Mouse (Mus musculus) small intestine, adult 2 months (tissue): ENCODE results near the gene St5. TPM values are rescaled to one million over a fixed set of nuclear protein-coding genes. Genes with fewer than 3 reads are reported as not detected.

Source experiments
- H3K27ac ChIP-seq: fragments of 200-500 bp; 2 replicates; pipeline ENCODE4 v1.5.1; 2012; ENCODE audit warnings: low read depth, low read length, control low read depth, inconsistent platforms; ENCODE audit not compliant: insufficient read depth
- H3K27me3 ChIP-seq: fragments of 200-500 bp; 2 replicates; pipeline ENCODE4 v1.6.1; 2012; ENCODE audit warnings: mild to moderate bottlenecking, moderate library complexity, low read length, inconsistent platforms; ENCODE audit not compliant: control insufficient read depth, insufficient read depth
- H3K36me3 ChIP-seq: fragments of 200-500 bp; 2 replicates; pipeline ENCODE4 v1.6.1; 2012; ENCODE audit warnings: mild to moderate bottlenecking, low read length, control low read depth, inconsistent platforms; ENCODE audit not compliant: control insufficient read depth, insufficient read depth
- H3K4me1 ChIP-seq: fragments of 200-500 bp; 2 replicates; pipeline ENCODE4 v1.6.1; 2012; ENCODE audit warnings: low read length, inconsistent platforms, mixed read lengths; ENCODE audit not compliant: control insufficient read depth, insufficient read depth, insufficient read length
- H3K4me3 ChIP-seq: fragments of 200-500 bp; 2 replicates; pipeline ENCODE4 v1.5.1; 2012; ENCODE audit warnings: low read depth, mild to moderate bottlenecking, control low read depth, inconsistent platforms, low read length, moderate library complexity
- CTCF ChIP-seq: fragments of 200-500 bp; IDR thresholded peaks from 2 replicates; pipeline ENCODE4 v1.5.1; 2012; ENCODE audit warnings: low read depth, mild to moderate bottlenecking, control low read depth, inconsistent platforms, low read length, moderate library complexity, mixed read lengths; ENCODE audit not compliant: insufficient replicate concordance, insufficient read length; ENCODE audit errors: extremely low read depth
- POLR2A ChIP-seq: fragments of 200-500 bp; IDR thresholded peaks from 2 replicates; pipeline ENCODE4 v1.6.1; 2012; ENCODE audit warnings: low read depth, mild to moderate bottlenecking, control low read depth, inconsistent platforms, low read length, moderate library complexity
- WGBS: fragments of 180-500 bp; shearing (Covaris S2); methylation state at CpG from one replicate; pipeline ENCODE4 v1.1.7; 2018; 5-methylcytosine and 5-hydroxymethylcytosine counted together
- polyA plus RNA-seq: library from polyadenylated mRNA; depleted of rRNA; stranded (reverse); fragments of >200 nt; gene quantifications from 2 replicates; pipeline ENCODE4 v1.2.3, GENCODE M21; 2012

The St5 gene
- polyA plus RNA-seq, 1 experiment = 37.7 TPM

DNA sequence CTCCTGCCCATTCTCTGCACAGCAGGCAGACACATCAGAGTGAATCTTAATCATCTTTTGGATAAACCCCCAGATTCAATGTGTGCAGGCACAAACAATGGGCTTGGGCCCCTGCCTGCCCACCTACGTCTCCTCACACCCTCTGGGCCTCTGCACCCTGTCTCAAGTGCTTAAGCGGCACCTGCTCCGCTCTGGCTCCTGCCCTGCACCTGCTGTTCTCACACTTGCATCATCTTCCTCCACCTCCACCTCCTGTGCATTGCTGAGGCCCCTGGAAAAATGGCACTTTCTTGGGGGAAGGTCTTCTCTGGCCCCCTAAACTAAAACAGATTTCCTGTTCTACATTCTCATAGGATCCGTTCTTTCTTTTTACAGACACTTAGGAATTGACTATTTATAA lies 169.5 kb downstream of the St5 start:
- H3K27me3 ChIP-seq = no peaks in the 10 kb centered on the region
- H3K27ac ChIP-seq = no peak overlapping the region
- 88% methylated on average over 4 of the region's 4 CpGs for WGBS
- peaks cover 44% of the 10 kb centered on the region for H3K36me3 ChIP-seq
- H3K4me1 ChIP-seq = no peaks in the 10 kb centered on the region
- H3K4me3 ChIP-seq = no peak overlapping the region
- no peak for TF ChIP-seq CTCF
- no peak for TF ChIP-seq POLR2A

- H3K27ac ChIP-seq = no peak overlapping the region
- TF ChIP-seq POLR2A (no peak), CTCF (no peak)
- 74% methylated on average over 4 of the region's 4 CpGs for WGBS
- no peaks in the 10 kb centered on the region for H3K4me1 ChIP-seq
- no peak overlapping the region for H3K4me3 ChIP-seq
- H3K36me3 ChIP-seq = peaks cover 38% of the 10 kb centered on the region
- H3K27me3 ChIP-seq = no peaks in the 10 kb centered on the region
Measured at GRCm38 (mm10) chr7:109533129-109533528, 170.3 kb downstream of the St5 start.

GRCm38 (mm10) chr7:109532691-109533090 lies 170.7 kb downstream of the St5 start:
- Histone ChIP-seq H3K4me3 (no peak overlapping the region), H3K4me1 (no peaks in the 10 kb centered on the region), H3K36me3 (peaks cover 41% of the 10 kb centered on the region), H3K27me3 (no peaks in the 10 kb centered on the region), H3K27ac (no peak overlapping the region; the same call in 1 of the 2 replicates)
- TF ChIP-seq CTCF (no peak), POLR2A (no peak)
- 78% methylated on average over 3 of the region's 3 CpGs for WGBS

DNA sequence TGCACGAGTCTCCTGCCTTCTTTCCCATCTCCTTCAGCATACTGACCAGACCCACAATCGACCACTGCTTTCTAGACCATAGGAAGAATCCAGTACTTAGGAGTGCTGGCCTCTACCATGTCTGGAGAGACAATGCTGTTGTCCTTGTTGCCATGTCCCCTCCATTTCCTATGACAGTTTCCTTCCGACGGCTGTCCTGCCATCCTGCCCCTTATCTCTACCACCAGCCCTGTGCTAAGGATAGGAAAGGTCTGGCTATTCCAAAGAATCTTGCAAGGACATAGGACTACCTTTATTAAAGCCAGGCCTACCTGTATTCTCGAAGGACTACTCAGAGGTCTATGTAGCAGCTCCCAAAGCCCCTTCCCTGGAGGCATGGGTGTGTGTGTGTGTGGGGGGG lies 171.9 kb downstream of the St5 start:
- no peak for TF ChIP-seq POLR2A
- no peak for TF ChIP-seq CTCF
- no peak overlapping the region for H3K4me3 ChIP-seq
- WGBS = 74% methylated on average over 5 of the region's 5 CpGs
- H3K36me3 ChIP-seq = peaks cover 47% of the 10 kb centered on the region
- no peak overlapping the region for H3K27ac ChIP-seq
- no peaks in the 10 kb centered on the region for H3K27me3 ChIP-seq
- no peaks in the 10 kb centered on the region for H3K4me1 ChIP-seq

DNA sequence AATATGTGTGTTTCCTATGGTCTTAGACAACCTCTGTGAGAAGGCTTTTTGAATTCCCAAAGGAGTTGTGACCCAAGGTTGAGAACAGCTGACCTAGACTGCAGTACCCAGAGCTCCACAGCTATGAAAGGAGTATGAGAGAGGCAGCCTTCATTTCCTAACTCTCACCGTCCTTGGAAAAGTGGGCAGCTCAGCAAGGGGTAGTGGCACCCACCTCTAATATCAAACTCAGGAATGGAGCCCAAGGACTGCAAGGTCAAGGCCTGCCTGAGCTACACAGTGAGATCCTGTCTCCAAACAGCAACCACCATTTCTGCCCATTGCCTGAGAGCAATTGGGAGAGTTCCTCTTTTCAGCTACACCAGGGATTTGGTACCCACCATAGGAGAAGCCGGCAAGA lies 173.7 kb downstream of the St5 start:
- Histone ChIP-seq H3K4me3 (no peak overlapping the region), H3K36me3 (peaks cover 50% of the 10 kb centered on the region), H3K27me3 (no peaks in the 10 kb centered on the region), H3K4me1 (no peaks in the 10 kb centered on the region), H3K27ac (no peak overlapping the region)
- no peak for TF ChIP-seq CTCF
- TF ChIP-seq POLR2A = no peak
- WGBS = 75% methylated on average over 2 of the region's 2 CpGs

- no peak overlapping the region for H3K27ac ChIP-seq
- H3K4me3 ChIP-seq = no peak overlapping the region
- peak; percentile 37; the same call in 1 of the 2 replicates for TF ChIP-seq CTCF
- TF ChIP-seq POLR2A = no peak
- peaks cover 54% of the 10 kb centered on the region for H3K36me3 ChIP-seq
- H3K27me3 ChIP-seq = no peaks in the 10 kb centered on the region
- WGBS = 33% methylated on average over 3 of the region's 3 CpGs
- H3K4me1 ChIP-seq = no peaks in the 10 kb centered on the region
Measured at GRCm38 (mm10) chr7:109528356-109528755, 175.0 kb downstream of the St5 start.

DNA sequence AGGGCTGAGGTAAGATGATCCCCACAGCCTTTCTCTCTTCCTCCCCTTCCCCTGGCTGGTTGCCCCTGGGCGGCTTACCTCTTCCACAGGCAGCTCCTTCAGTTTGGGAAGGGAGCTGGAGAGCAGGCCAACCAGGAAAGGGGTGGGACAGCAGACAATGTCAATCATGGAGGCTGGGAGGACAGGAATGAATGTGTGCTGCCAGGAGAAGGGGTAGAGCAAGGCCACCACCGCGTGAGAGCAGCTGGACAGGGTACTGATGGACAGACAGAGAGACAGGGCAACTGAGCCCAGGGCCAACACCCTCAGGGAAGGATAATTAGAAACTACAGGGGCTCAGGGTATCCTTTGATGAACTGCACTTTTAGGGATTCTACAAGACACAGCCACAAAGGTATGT lies 175.9 kb downstream of the St5 start:
- H3K27me3 ChIP-seq = no peaks in the 10 kb centered on the region
- WGBS = 63% methylated on average over 3 of the region's 3 CpGs
- peaks cover 57% of the 10 kb centered on the region for H3K36me3 ChIP-seq
- H3K27ac ChIP-seq = no peak overlapping the region
- TF ChIP-seq CTCF = no peak
- TF ChIP-seq POLR2A = no peak
- no peak overlapping the region for H3K4me3 ChIP-seq
- no peaks in the 10 kb centered on the region for H3K4me1 ChIP-seq
